Mouse (Mus musculus) cerebral cortex, adult 2 months (tissue): ENCODE measurements around the gene Foxn1.

Experiments
- WGBS: fragments of 180-500 bp; shearing (Covaris S2); methylation state at CpG from one replicate; pipeline ENCODE4 v1.1.7; 2018; 5-methylcytosine and 5-hydroxymethylcytosine counted together

Gene Foxn1

GRCm38 (mm10) chr11:78386508-78387043 lies at the start of gene Foxn1:
TSS of gene Foxn1 (minus strand) at chr11:78386558.
- WGBS: 83% methylated on average over 14 of the region's 14 CpGs

DNA sequence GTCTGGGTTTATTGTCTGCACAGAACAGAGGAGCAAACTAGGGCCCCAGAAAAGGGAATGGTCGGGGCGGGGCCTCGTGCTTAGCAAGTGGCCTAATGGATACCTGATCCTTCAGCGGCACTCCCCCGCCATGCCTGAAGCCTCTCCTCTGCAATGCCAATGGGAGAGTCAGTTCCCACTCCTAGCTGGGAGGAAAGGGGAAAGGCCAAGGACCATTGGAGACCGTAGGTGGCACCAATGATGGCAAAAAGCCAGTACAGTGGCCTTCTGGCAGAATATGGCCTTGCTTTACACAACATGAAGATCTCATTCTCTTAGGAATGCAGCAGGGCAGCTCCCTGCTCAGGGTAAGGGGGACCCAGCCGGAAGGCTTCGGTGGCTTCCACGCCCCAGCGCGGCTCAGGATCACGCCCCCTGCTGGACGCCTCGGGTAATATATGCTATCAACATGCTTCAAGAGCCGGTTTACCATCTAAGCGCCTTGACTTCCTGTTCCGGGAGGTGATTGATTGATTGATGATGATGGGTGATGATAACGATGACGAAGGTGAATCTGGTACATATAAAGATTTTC lies 49.5 kb upstream of the Foxn1 start:
- 25% methylated on average over 19 of the region's 19 CpGs for WGBS

- WGBS: 87% methylated on average over 4 of the region's 4 CpGs
These were observed 47.7 kb upstream of the Foxn1 start for GRCm38 (mm10) chr11:78434052-78434451.

DNA sequence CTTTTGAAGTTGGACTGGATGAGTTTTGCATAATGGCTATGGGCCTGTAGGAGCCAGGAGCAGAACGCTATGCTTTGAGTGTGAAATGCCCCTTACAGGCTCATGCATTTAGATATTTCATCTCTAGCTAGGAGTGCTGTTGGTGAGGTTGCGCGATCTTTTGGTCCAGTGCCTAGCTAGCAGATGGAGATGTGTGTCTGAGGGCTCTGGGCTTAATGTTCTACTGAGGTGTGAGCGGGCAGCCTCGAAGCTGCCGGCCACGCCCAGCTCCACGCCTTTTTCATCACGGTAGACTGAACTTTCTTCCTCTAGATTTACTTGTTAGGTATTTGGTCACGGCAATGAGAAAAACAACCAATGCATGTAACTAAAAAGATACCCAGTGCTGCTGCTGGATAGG lies 44.8 kb upstream of the Foxn1 start:
- 78% methylated on average over 10 of the region's 10 CpGs for WGBS

GRCm38 (mm10) chr11:78430195-78430878 lies 44.0 kb upstream of the Foxn1 start:
- WGBS: 75% methylated on average over 11 of the region's 11 CpGs

DNA sequence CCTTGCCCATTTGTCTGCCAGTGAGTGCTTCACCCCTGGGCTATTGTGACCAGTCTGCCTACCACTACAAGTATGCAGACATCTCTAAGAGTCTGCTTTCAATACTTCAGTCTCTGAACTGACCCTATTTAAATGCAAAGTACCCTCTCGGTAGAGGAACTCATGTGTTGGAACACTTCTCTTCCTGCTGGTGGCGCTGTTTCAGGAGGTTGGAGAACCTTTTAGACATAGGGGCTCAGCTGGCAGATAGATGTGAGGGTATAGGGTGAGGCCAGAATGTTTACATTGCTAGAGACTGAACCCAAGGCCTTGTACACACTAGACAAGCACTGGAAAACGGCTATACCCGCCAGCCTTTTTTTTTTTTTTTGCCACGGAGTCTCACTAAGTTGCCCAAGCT lies 42.0 kb upstream of the Foxn1 start:
- WGBS: 80% methylated on average over 5 of the region's 5 CpGs

- WGBS: 97% methylated on average over 6 of the region's 6 CpGs
These were observed 41.3 kb upstream of the Foxn1 start for GRCm38 (mm10) chr11:78427655-78428054.

DNA sequence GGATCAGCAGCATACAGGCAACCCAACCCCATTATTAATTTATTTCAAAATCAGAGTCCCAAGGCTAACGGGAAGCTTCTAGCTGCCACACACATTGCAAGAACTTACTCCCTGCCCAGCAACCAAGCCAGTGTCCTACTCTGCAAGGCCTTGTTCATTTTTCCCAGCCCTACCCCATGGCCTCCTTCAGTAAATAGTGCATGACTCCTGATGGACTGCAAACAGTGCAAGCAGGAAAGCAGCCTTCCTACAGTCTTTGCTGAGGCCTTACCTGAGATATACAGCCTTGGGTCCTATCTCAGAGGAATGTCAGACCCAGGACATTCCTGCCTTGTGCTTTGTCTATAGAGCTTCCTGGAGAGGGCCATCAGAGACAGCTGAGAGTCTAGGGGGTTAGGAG lies 39.2 kb upstream of the Foxn1 start:
- 91% methylated on average over 1 of the region's 1 CpGs for WGBS

DNA sequence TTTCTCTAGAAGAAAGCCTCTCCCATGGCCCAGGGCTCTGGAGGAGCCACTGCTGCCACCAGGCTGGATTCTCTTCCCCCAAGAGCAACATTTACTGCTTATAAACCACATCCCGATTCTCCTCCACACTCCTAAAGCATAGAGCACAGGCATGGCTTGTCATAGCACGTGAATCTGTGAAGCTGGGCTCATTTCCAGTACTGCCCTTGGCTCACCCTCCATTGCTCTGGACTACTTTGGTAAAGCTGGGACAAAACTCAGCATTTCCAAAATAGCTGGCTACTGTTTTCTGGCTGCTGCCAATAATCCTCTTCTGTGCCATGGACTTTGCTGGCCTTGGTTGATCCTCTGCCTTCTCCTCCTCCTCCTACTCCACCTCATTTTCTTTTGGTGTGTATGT lies 38.0 kb upstream of the Foxn1 start:
- 33% methylated on average over 2 of the region's 2 CpGs for WGBS

DNA sequence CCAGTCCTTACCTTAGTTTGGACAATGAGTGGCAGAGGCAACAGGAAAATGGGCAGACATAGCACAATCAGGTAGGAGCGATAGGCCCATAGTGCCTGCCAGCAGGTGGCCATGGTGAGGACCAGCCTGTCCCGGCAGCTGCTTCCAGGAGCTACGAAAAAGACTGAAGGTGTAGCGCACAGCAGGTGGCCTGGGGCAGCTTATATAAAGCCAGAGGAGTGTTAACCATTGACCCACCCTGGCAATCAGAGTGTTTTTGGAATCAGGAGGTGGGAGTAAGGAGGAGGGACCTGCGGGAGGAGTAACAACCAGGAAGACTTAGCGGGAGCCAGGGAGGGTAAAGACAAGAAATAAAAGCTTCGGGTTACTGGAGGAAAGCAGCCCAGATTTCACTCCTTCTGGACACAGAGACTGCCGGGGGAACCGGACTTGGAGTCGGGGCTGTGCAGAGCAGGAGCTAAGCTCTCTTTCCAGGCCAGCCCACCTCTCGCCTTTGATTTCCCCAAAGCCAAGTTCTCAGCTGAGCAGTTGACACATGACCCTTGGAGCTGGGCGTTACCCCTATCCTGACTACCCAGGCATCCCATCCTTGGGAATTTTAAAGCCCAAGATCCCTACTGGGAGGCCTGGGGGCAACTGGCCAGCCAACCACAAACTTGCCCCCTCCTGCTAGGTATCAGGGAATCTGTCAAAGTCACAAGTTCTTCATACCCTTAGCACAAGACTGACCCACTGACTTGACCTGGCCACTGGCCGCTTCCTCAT lies 35.9 kb upstream of the Foxn1 start, which contains the start of gene Slc13a2:
Gene Slc13a2, minus strand, starts transcription at position 163 of the 765 bp plus-strand sequence.
- 47% methylated on average over 13 of the region's 13 CpGs for WGBS

DNA sequence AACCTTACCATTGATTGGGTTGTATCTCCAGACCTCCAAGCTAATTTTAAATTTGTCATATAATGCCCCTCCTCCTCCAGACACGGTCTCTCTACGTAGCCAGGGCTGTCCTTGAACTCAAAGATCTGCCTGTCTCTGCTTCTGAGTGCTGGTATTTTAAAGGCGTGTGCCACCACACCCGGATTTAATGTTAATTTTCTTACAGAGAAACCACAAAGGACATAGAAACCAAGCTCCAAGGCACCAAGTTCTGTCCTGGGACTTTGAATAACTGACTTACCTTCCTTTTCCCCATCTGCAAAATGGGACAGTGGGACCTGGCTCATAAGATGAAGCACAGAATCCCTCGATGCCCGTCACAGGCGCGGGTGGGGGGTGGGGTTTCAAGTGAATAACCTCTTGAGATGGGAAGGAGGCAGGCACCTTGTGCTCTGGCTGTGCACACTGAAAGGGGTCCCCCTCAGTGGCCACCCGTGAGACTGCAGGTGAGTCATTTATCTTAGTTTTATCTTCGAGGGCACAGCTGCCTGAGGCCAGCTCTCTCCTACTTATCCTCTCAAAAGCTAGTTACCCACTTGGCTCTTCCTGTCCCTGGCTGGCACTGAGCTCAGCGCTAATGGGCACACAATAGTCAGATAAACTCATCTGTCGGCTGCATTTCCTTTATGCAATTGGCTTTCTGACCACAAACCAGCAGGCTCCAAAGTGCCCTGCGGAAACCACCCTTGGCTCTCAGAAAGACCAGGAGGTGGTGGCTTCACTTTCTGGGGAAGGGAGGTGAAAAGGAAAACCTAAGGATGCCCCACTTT lies 35.0 kb upstream of the Foxn1 start:
- 70% methylated on average over 13 of the region's 13 CpGs for WGBS

DNA sequence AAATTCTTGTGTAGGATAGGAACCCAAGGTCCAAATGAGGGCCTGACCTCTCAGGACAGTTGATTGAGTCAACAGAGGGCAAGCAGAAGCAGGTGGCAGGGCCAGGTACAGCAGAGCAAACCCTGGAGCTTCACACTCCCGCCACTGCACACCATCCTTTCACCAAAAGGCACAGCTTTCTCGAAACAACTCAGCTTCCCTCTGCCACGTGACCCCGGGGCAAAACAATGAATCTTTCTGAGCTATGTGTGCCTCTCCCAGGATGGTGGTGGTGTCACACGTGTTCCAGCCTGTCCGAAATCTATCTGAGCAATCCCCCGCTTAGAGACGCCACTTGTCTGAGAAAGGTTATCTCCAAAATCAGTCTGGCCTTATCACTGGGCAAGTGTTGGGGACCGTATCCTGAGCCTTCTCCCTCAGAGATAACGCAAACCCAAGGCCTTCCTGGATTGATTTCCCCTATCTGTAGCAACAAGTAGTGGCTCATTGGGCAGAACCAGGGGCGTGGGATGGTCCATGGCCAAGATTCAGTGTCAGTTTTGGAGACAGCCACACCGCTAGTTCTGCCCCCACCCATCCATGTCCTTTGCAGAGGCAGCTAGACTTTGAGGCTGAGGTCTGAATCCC lies 34.0 kb upstream of the Foxn1 start:
- WGBS: 83% methylated on average over 12 of the region's 12 CpGs

DNA sequence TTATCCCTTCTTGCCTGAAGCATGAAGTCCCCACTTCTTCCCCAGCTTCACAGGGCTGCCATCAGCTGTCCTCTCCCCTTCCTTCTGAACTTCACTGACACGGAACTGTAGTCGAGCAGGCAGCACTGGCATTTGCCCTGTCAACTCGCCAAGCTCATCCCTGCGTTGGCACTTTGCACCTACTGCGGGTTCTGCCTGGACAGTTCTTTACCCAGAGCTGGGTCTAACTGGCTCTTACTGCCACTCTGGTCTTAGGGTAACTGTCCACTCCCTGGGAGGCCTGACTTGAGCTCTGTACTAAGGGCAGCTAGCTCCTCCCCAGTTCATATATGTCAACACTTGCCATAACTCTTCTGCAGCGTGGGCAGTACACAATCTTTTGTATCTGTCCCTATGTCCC lies 30.5 kb upstream of the Foxn1 start:
- WGBS: 82% methylated on average over 6 of the region's 6 CpGs

- WGBS: 56% methylated on average over 6 of the region's 6 CpGs
These were observed 26.5 kb upstream of the Foxn1 start for GRCm38 (mm10) chr11:78412861-78413260.

- 50% methylated on average over 6 of the region's 6 CpGs for WGBS
These were observed 26.0 kb upstream of the Foxn1 start for GRCm38 (mm10) chr11:78412324-78412850.

GRCm38 (mm10) chr11:78411606-78412323 lies 25.4 kb upstream of the Foxn1 start:
- 60% methylated on average over 11 of the region's 11 CpGs for WGBS

DNA sequence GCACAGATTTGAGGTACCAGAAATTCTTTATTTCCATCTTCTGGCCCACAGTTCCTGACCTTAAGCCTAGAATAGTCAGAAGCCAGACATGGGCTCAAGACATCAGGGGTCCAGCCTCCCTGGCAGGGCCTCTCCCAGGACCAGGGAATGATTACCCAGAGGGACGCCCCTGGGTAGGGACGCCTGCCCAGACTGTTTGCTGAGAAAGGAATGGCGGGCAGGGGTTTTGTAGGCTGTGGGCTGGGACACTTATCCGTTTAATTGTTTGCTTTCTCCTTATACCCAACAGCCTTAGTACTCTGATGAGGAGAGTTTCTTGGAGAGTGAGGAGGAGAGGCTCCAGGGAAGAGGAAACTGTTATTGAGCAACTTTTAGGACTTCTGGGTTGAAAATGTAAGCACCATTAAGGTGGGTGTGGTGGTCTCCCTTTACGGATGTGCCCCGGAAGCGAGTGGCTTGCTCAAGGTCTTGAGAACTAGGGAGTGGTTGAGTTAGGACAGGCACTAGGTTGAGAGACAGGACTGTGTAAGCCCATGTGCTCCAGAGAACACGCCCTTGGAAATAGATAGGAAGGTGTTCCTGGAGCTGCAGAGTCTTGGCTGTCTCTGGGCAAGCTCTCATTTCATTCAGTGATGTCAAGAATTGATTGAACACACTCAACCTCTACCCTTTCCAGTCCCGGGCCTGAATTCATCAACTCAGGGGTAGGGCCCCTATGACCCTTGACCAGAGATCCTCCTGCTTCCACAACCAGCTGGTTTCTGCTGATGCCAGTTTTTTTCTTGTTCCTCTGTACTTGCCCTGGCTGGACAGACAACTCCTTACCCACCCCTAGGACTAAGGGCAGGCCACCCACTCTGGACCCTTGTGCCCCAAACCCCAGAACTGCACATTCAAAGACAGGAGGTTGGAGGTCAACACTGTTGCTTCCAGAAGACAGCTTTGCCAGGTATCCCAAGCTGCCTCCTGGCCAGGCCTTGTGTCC lies 22.2 kb upstream of the Foxn1 start:
- WGBS: 88% methylated on average over 9 of the region's 9 CpGs

GRCm38 (mm10) chr11:78402062-78402461 lies 15.7 kb upstream of the Foxn1 start:
- 81% methylated on average over 6 of the region's 6 CpGs for WGBS

DNA sequence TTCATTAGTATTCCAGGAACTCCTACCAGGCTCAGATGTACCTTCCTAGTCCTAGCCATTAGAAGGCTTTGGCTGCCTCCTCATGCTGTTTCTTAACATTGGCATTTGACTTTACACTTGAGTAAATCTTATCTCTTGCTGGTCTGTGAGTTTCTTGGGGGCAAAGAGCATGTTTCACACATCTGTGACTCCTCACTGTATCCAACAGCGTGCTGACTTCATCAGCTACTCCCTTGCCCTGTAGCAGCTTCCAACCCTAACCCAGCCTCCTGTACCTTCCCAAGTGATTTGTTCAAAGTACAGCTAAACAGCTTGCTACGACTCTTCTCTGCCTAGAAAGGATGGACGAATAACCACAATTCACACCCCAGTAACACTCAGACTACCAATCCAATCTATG lies 15.1 kb upstream of the Foxn1 start:
- 89% methylated on average over 3 of the region's 3 CpGs for WGBS
